Mouse (Mus musculus) C2C12 (cell line): ENCODE data around the gene Morc3. TPM values are rescaled to one million over a fixed set of nuclear protein-coding genes. Genes with fewer than 3 reads are reported as not detected.

ENCODE experiments used
- H3K27me3 ChIP-seq: one replicate; pipeline ENCODE4 v1.6.1; 2011; ENCODE audit not compliant: control insufficient read depth, insufficient read depth, insufficient read length
- H3K36me3 ChIP-seq: one replicate; pipeline ENCODE4 v1.6.1; 2011; ENCODE audit not compliant: control insufficient read depth, insufficient read depth
- H3K4me3 ChIP-seq: one replicate; pipeline ENCODE4 v1.5.1; 2011; ENCODE audit warnings: mild to moderate bottlenecking, control low read depth; ENCODE audit not compliant: poor library complexity, insufficient read depth, severe bottlenecking
- H3K79me2 ChIP-seq: one replicate; pipeline ENCODE4 v1.6.1; 2011; ENCODE audit not compliant: control insufficient read depth, insufficient read depth
- H3K79me3 ChIP-seq: one replicate; pipeline ENCODE4 v1.6.1; 2011; ENCODE audit warnings: low read depth, control low read depth
- H3ac ChIP-seq: one replicate; pipeline ENCODE3; 2011; ENCODE audit warnings: low read depth; ENCODE audit not compliant: control insufficient read depth, insufficient read length
- CEBPB ChIP-seq: IDR thresholded peaks from one replicate; pipeline ENCODE4 v1.6.1; 2011; ENCODE audit warnings: low read depth, mild to moderate bottlenecking, control low read depth, moderate library complexity
- CTCF ChIP-seq: IDR thresholded peaks from one replicate; pipeline ENCODE4 v1.5.1; 2011; ENCODE audit not compliant: control insufficient read depth, insufficient read depth, insufficient read length
- FOSL1 ChIP-seq: IDR thresholded peaks from one replicate; pipeline ENCODE4 v1.8.0; 2011; ENCODE audit warnings: mild to moderate bottlenecking, low read length; ENCODE audit not compliant: poor library complexity, insufficient read depth, severe bottlenecking
- MAX ChIP-seq: IDR thresholded peaks from one replicate; pipeline ENCODE4 v1.6.1; 2011; ENCODE audit warnings: mild to moderate bottlenecking, control low read depth
- MYOD1 ChIP-seq: IDR thresholded peaks from one replicate; pipeline ENCODE4 v1.6.1; 2011; ENCODE audit warnings: low read depth; ENCODE audit not compliant: control insufficient read depth, insufficient read length
- MYOG ChIP-seq: IDR thresholded peaks from one replicate; pipeline ENCODE4 v1.6.1; 2011; ENCODE audit not compliant: control insufficient read depth, insufficient read length; ENCODE audit errors: extremely low read depth
- USF1 ChIP-seq: IDR thresholded peaks from one replicate; pipeline ENCODE4 v1.6.1; 2011; ENCODE audit warnings: low read depth, mild to moderate bottlenecking, control low read depth, moderate library complexity
- polyA plus RNA-seq: library from polyadenylated mRNA; unstranded; fragments of >200 nt; fragmentation: generic; extraction: Trizol; gene quantifications from one replicate; pipeline ENCODE4 v1.2.1, GENCODE M21; 2012; ENCODE audit warnings: missing spikeins

Morc3 gene
- polyA plus RNA-seq, 1 experiment, result 8.0 TPM

DNA sequence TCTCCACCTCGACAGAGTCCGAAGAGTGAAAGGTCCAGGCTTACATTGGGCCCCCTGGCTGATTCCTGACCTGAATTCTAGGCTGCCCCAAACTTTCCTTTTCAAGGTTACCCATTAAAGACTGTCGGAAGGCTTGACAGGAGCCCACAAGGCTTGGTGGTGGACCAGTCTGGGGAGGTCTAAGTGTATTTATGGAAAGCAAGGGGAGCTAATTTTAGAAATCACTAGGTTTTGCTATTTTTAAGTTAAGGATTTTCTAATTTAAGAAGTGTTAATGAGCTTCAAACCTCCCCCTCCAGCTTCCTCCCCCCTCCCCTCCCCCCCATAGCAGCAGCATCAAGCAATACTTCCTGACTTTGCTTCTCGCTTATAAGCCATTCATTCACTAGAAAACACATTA lies 88.8 kb downstream of the Morc3 start:
- Histone ChIP-seq H3ac (no peak overlapping the region), H3K4me3 (no peak overlapping the region), H3K36me3 (no peaks in the 10 kb centered on the region), H3K79me3 (no peaks in the 10 kb centered on the region), H3K79me2 (no peaks in the 10 kb centered on the region), H3K27me3 (no peaks in the 10 kb centered on the region)
- TF ChIP-seq USF1, result no peak
- no peak for TF ChIP-seq MYOG

DNA sequence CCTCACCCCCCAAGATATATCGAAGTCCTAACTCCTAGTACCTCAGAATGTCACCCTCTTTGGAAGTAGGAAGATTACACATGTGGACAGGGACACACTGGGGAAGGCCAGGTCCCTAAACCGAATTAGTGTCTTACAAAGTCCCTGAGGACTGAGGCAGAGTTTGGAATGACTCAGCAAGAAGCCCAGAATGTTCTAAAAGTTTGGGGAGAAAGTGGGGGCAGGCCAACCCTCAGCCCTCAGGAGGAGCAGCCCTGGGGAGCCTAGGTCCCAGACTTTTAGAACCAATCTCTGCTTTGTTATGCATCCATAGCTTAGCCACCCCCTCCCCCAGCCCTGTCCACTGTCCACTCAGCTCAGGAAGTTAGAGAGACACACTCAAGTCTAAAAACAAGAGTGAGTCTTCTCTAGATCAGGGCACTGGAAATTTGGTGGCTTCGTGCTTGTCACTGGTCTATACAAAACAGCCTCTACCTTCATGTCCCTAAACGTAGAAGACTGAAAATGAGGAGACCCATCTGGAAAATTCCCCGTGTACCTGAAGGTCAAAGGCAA lies 91.0 kb downstream of the Morc3 start:
- Histone ChIP-seq H3ac (no peak overlapping the region), H3K4me3 (no peak overlapping the region)
- TF ChIP-seq FOSL1 (no peak), MYOG (no peak), CTCF (no peak), USF1 (no peak), MAX (no peak), MYOD1 (no peak), CEBPB (no peak)

DNA sequence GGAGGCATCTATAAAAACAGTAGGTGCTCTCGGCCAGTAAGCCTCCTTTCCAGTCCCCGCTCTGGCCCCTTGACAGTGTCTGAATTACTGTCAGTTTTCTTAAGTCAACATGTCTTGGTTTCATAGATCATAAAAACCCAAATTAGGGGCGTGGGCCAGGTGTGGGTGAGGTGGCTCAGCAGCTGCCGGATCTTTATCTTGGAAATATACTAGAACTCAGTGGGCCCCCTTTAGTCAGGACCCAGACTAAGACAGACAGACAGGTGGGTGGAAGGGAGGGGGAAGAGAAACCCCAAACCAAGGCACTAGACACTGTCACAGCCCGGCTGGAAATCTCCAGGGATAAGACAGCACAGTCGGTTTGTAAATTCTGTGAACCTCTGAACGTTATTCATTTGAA lies 91.9 kb downstream of the Morc3 start:
- H3ac ChIP-seq, result no peak overlapping the region
- no peaks in the 10 kb centered on the region for H3K27me3 ChIP-seq
- H3K36me3 ChIP-seq, result no peaks in the 10 kb centered on the region
- H3K4me3 ChIP-seq, result no peak overlapping the region
- no peaks in the 10 kb centered on the region for H3K79me3 ChIP-seq
- no peak for TF ChIP-seq FOSL1
- no peak for TF ChIP-seq CEBPB
- no peak for TF ChIP-seq CTCF
- no peak for TF ChIP-seq MYOG
- TF ChIP-seq USF1, result no peak
- TF ChIP-seq MAX, result no peak
- TF ChIP-seq MYOD1, result no peak
- no peaks in the 10 kb centered on the region for H3K79me2 ChIP-seq

More for the DNA sequence above, 91.0 kb downstream of the Morc3 start:
- Histone ChIP-seq H3K36me3 (no peaks in the 10 kb centered on the region), H3K79me3 (no peaks in the 10 kb centered on the region), H3K79me2 (no peaks in the 10 kb centered on the region), H3K27me3 (no peaks in the 10 kb centered on the region)

Other genes starting within 250 kb of the Morc3 start
- gene Setd4, start 228.1 kb upstream of the Morc3 start, polyA plus RNA-seq, result 6.2 TPM
- 18.2 TPM for gene Cbr1, start 226.3 kb upstream of the Morc3 start, polyA plus RNA-seq
- gene Gm5678, start 204.0 kb upstream of the Morc3 start, polyA plus RNA-seq, result not detected
- 30.6 TPM for gene Cbr3, start 148.9 kb upstream of the Morc3 start, polyA plus RNA-seq
- 3.1 TPM for gene Dop1b, start 120.2 kb upstream of the Morc3 start, polyA plus RNA-seq
- 55.5 TPM for gene Chaf1b, start 51.8 kb downstream of the Morc3 start, polyA plus RNA-seq
- gene Cldn14, start 176.7 kb downstream of the Morc3 start, polyA plus RNA-seq, result not detected